Mouse (Mus musculus) myocyte (in vitro differentiated cells): Measurements from ENCODE around the gene Oxnad1.

Experiments used
- E2F4 ChIP-seq: IDR thresholded peaks from one replicate; pipeline ENCODE4 v1.6.1; 2011; ENCODE audit warnings: mild to moderate bottlenecking, control low read depth, moderate library complexity; ENCODE audit not compliant: insufficient read depth
- MAX ChIP-seq: IDR thresholded peaks from one replicate; pipeline ENCODE4 v1.6.1; 2011; ENCODE audit warnings: low read depth, mild to moderate bottlenecking, control low read depth
- MYOD1 ChIP-seq, 3 experiments: IDR thresholded peaks; one replicate each; pipeline ENCODE4 v1.6.1; 2011; ENCODE audit warnings: control low read depth in 2 of 3, low read depth in 2 of 3, mild to moderate bottlenecking in 2 of 3, moderate library complexity in 1 of 3; ENCODE audit not compliant: insufficient read length in 2 of 3, control insufficient read depth in 1 of 3
- MYOG ChIP-seq, 3 experiments: IDR thresholded peaks; one replicate each; pipeline ENCODE4 v1.6.1; 2011; ENCODE audit warnings: control low read depth in 2 of 3, low read depth in 2 of 3, mild to moderate bottlenecking in 2 of 3; ENCODE audit not compliant: insufficient read length in 2 of 3, control insufficient read depth in 1 of 3, insufficient read depth in 1 of 3
- POLR2A ChIP-seq: IDR thresholded peaks from one replicate; pipeline ENCODE4 v1.6.1; 2011; ENCODE audit warnings: low read depth, mild to moderate bottlenecking, control low read depth, moderate library complexity; ENCODE audit not compliant: insufficient read length
- SRF ChIP-seq: IDR thresholded peaks from one replicate; pipeline ENCODE4 v1.6.1; 2011; ENCODE audit warnings: low read depth; ENCODE audit not compliant: control insufficient read depth, insufficient read length
- TCF3 ChIP-seq: IDR thresholded peaks from one replicate; pipeline ENCODE4 v1.6.1; 2011; ENCODE audit warnings: low read depth, control low read depth; ENCODE audit not compliant: insufficient read length
- USF1 ChIP-seq: IDR thresholded peaks from one replicate; pipeline ENCODE4 v1.6.1; 2011; ENCODE audit warnings: low read depth, mild to moderate bottlenecking, control low read depth, moderate library complexity

DNA sequence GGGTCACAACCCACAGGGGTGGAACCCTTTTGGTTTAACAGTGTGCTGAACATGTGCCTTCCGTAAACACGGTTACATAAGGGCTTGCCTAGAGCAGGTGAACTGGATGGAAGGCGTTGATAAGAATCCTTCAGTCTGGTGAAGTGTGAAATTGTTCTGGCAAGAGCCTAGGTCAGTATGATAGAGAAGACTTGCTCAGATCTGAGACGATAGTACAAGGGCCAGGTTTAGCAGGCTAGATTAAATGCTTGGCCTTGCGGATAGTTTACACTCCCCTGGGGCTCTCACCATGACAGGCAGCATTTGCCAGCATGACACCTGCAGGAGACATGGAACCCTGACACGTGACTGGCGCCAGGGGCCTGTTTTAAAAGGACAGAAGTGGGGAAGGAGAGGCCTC is 20.5 kb downstream of the Oxnad1 start:
- TF ChIP-seq MAX (no peak), POLR2A (no peak), MYOD1 (IDR thresholded peaks at IDR 0.05; ENCODE audit: control insufficient read depth in 1 of 3, insufficient read length in 2 of 3, low read depth in 2 of 3) (no peak), E2F4 (no peak), SRF (no peak), TCF3 (no peak), MYOG (IDR thresholded peaks at IDR 0.05; ENCODE audit: control insufficient read depth in 1 of 3, insufficient read depth in 1 of 3, insufficient read length in 2 of 3, low read depth in 2 of 3) (no peak), USF1 (no peak)
